Mouse (Mus musculus) CH12.LX (cell line): ENCODE measurements around the gene Tmem259. TPM values are rescaled to one million over a fixed set of nuclear protein-coding genes. Genes with fewer than 3 reads are reported as not detected.
A peak's percentile ranks its signal among the peaks of the same experiment; 100 is the strongest.

ENCODE experiments used
- DNase-seq: peaks from one replicate; pipeline ENCODE4 v3.0.0-alpha.2; 2013; ENCODE audit errors: extremely low read depth
- H3K27ac ChIP-seq: 2 replicates; pipeline ENCODE4 v1.5.1; 2012; ENCODE audit warnings: low read depth, mild to moderate bottlenecking, control low read depth, moderate library complexity; ENCODE audit not compliant: insufficient read depth
- H3K27me3 ChIP-seq: replicated peaks from 2 replicates; pipeline ENCODE3; 2012; ENCODE audit warnings: inconsistent platforms
- H3K36me3 ChIP-seq, 2 experiments: replicated peaks in 1 of 2; 2 replicates each; pipeline versions ENCODE3 to v1.6.1; 2012; ENCODE audit warnings: inconsistent platforms in 1 of 2, low read length in 1 of 2, mild to moderate bottlenecking in 1 of 2, mixed read lengths in 1 of 2, moderate library complexity in 1 of 2; ENCODE audit not compliant: control insufficient read depth in 1 of 2, insufficient read depth in 1 of 2
- H3K4me1 ChIP-seq, 2 experiments: 2 replicates each; pipeline ENCODE4 v1.6.1; 2012; ENCODE audit warnings: inconsistent platforms in 1 of 2, moderate library complexity in 1 of 2; ENCODE audit not compliant: insufficient read depth in 2 of 2, control insufficient read depth in 1 of 2
- H3K4me2 ChIP-seq: 2 replicates; pipeline ENCODE4 v1.6.1; 2012; ENCODE audit warnings: low read depth, mild to moderate bottlenecking, control low read depth; ENCODE audit not compliant: poor library complexity, insufficient read depth, severe bottlenecking
- H3K4me3 ChIP-seq, 3 experiments: fragments of 150-350 bp in 1 of 3; sonication (generic) in 1 of 3; replicated peaks in 1 of 3; 2 replicates each; pipeline versions ENCODE3 to v1.5.1; 2011 to 2012; ENCODE audit warnings: low read depth in 2 of 3, low read length in 2 of 3, mild to moderate bottlenecking in 2 of 3, moderate library complexity in 2 of 3, control low read depth in 1 of 3, improper control_type of control experiment in 1 of 3, inconsistent platforms in 1 of 3, mixed read lengths in 1 of 3; ENCODE audit not compliant: poor library complexity in 1 of 3
- H3K79me2 ChIP-seq: replicated peaks from 2 replicates; pipeline ENCODE4 v1.6.1; 2012; ENCODE audit warnings: mild to moderate bottlenecking, moderate library complexity; ENCODE audit not compliant: control insufficient read depth, poor library complexity, insufficient read depth, severe bottlenecking; ENCODE audit errors: extremely low read depth
- H3K9ac ChIP-seq: 2 replicates; pipeline ENCODE4 v1.6.1; 2012; ENCODE audit warnings: low read depth, mild to moderate bottlenecking, control low read depth, moderate library complexity; ENCODE audit not compliant: insufficient read depth
- H3K9me3 ChIP-seq: replicated peaks from 2 replicates; pipeline ENCODE3; 2012; ENCODE audit warnings: low read length, inconsistent platforms, mixed read lengths
- BHLHE40 ChIP-seq: IDR thresholded peaks from 2 replicates; pipeline ENCODE4 v1.6.1; 2011; ENCODE audit warnings: mild to moderate bottlenecking, low read depth, low read length, improper control_type of control experiment
- CHD1 ChIP-seq: IDR thresholded peaks from 2 replicates; pipeline ENCODE4 v1.6.1; 2012; ENCODE audit warnings: low read depth, low read length, improper control_type of control experiment, inconsistent platforms
- CHD2 ChIP-seq: IDR thresholded peaks from 2 replicates; pipeline ENCODE4 v1.6.1; 2011; ENCODE audit warnings: low read length, improper control_type of control experiment
- CTCF ChIP-seq, 2 experiments: IDR thresholded peaks in 1 of 2; conservative IDR thresholded peaks in 1 of 2; 2 replicates each; pipeline ENCODE4 v1.5.1; 2011 to 2012; ENCODE audit warnings: low read depth in 2 of 2, low read length in 2 of 2, improper control_type of control experiment in 1 of 2, inconsistent platforms in 1 of 2, mild to moderate bottlenecking in 1 of 2, moderate library complexity in 1 of 2
- E2F4 ChIP-seq: IDR thresholded peaks from 2 replicates; pipeline ENCODE4 v1.6.1; 2011; ENCODE audit warnings: low read depth, low read length, improper control_type of control experiment; ENCODE audit not compliant: insufficient replicate concordance
- ELF1 ChIP-seq: IDR thresholded peaks from 2 replicates; pipeline ENCODE4 v1.6.1; 2014; ENCODE audit warnings: low read depth, mild to moderate bottlenecking, inconsistent platforms, low read length, improper control_type of control experiment
- EP300 ChIP-seq: IDR thresholded peaks from 2 replicates; pipeline ENCODE4 v1.6.1; 2011; ENCODE audit warnings: low read length, improper control_type of control experiment
- ETS1 ChIP-seq: conservative IDR thresholded peaks from 2 replicates; pipeline ENCODE4 v1.6.1; 2012; ENCODE audit warnings: low read depth, mild to moderate bottlenecking, inconsistent platforms, low read length, improper control_type of control experiment, moderate library complexity
- GABPA ChIP-seq: IDR thresholded peaks from 2 replicates; pipeline ENCODE4 v1.6.1; 2012; ENCODE audit warnings: low read depth, low read length, improper control_type of control experiment, inconsistent platforms; ENCODE audit not compliant: insufficient replicate concordance
- HCFC1 ChIP-seq: IDR thresholded peaks from 2 replicates; pipeline ENCODE4 v1.6.1; 2012; ENCODE audit warnings: low read depth, mild to moderate bottlenecking, inconsistent platforms, low read length, improper control_type of control experiment
- IRF4 ChIP-seq: IDR thresholded peaks from 2 replicates; pipeline ENCODE4 v1.6.1; 2014; ENCODE audit warnings: low read depth, mild to moderate bottlenecking, inconsistent platforms, low read length, improper control_type of control experiment
- JUN ChIP-seq: IDR thresholded peaks from 2 replicates; pipeline ENCODE4 v1.6.1; 2011; ENCODE audit warnings: low read depth, mild to moderate bottlenecking, low read length, improper control_type of control experiment, moderate library complexity; ENCODE audit not compliant: insufficient read depth
- JUND ChIP-seq: conservative IDR thresholded peaks from 2 replicates; pipeline ENCODE4 v1.6.1; 2011; ENCODE audit warnings: low read depth, low read length, improper control_type of control experiment
- KAT2A ChIP-seq: IDR thresholded peaks from 2 replicates; pipeline ENCODE4 v1.6.1; 2012; ENCODE audit warnings: low read length, improper control_type of control experiment, inconsistent platforms; ENCODE audit not compliant: insufficient replicate concordance
- MAFK ChIP-seq: IDR thresholded peaks from 2 replicates; pipeline ENCODE4 v1.6.1; 2011; ENCODE audit warnings: low read length, improper control_type of control experiment; ENCODE audit not compliant: insufficient replicate concordance
- MAX ChIP-seq: IDR thresholded peaks from 2 replicates; pipeline ENCODE4 v1.6.1; 2011; ENCODE audit warnings: low read length, improper control_type of control experiment
- MAZ ChIP-seq: IDR thresholded peaks from 2 replicates; pipeline ENCODE4 v1.6.1; 2012; ENCODE audit warnings: low read depth, mild to moderate bottlenecking, inconsistent platforms, low read length, improper control_type of control experiment, moderate library complexity
- MEF2A ChIP-seq: IDR thresholded peaks from 2 replicates; pipeline ENCODE4 v1.6.1; 2014; ENCODE audit warnings: low read depth, mild to moderate bottlenecking, inconsistent platforms, low read length, improper control_type of control experiment, borderline replicate concordance
- MXI1 ChIP-seq: IDR thresholded peaks from 2 replicates; pipeline ENCODE4 v1.6.1; 2011; ENCODE audit warnings: mild to moderate bottlenecking, low read depth, low read length, improper control_type of control experiment
- MYC ChIP-seq: IDR thresholded peaks from 2 replicates; pipeline ENCODE4 v1.6.1; 2011; ENCODE audit warnings: low read depth, mild to moderate bottlenecking, improper control_type of control experiment, low read length
- NELFE ChIP-seq: IDR thresholded peaks from 2 replicates; pipeline ENCODE4 v1.6.1; 2011; ENCODE audit warnings: low read depth, low read length, improper control_type of control experiment
- NRF1 ChIP-seq: IDR thresholded peaks from 2 replicates; pipeline ENCODE4 v1.6.1; 2014; ENCODE audit warnings: low read depth, mild to moderate bottlenecking, inconsistent platforms, low read length, improper control_type of control experiment, moderate library complexity
- PAX5 ChIP-seq: IDR thresholded peaks from 2 replicates; pipeline ENCODE4 v1.6.1; 2012; ENCODE audit warnings: low read length, inconsistent platforms, mixed read lengths
- POLR2A ChIP-seq: IDR thresholded peaks from 2 replicates; pipeline ENCODE4 v1.6.1; 2011; ENCODE audit warnings: low read depth, mild to moderate bottlenecking, improper control_type of control experiment, low read length
- POLR2AphosphoS2 ChIP-seq: IDR thresholded peaks from 2 replicates; pipeline ENCODE4 v1.6.1; 2011; ENCODE audit warnings: low read depth, low read length, improper control_type of control experiment
- RAD21 ChIP-seq: IDR thresholded peaks from 2 replicates; pipeline ENCODE4 v1.6.1; 2011; ENCODE audit warnings: low read depth, mild to moderate bottlenecking, low read length, improper control_type of control experiment, moderate library complexity
- RCOR1 ChIP-seq: conservative IDR thresholded peaks from 2 replicates; pipeline ENCODE4 v1.6.1; 2012; ENCODE audit warnings: low read depth, mild to moderate bottlenecking, inconsistent platforms, low read length, improper control_type of control experiment
- SIN3A ChIP-seq: IDR thresholded peaks from 2 replicates; pipeline ENCODE4 v1.6.1; 2012; ENCODE audit warnings: low read length, improper control_type of control experiment, inconsistent platforms
- SMC3 ChIP-seq: IDR thresholded peaks from 2 replicates; pipeline ENCODE4 v1.6.1; 2011; ENCODE audit warnings: low read depth, low read length, improper control_type of control experiment
- TCF12 ChIP-seq: IDR thresholded peaks from 2 replicates; pipeline ENCODE4 v1.6.1; 2014; ENCODE audit warnings: low read depth, mild to moderate bottlenecking, inconsistent platforms, low read length, improper control_type of control experiment
- UBTF ChIP-seq: IDR thresholded peaks from 2 replicates; pipeline ENCODE4 v1.6.1; 2012; ENCODE audit warnings: low read depth, mild to moderate bottlenecking, inconsistent platforms, low read length, improper control_type of control experiment, moderate library complexity
- USF1 ChIP-seq: IDR thresholded peaks from 2 replicates; pipeline ENCODE4 v1.6.1; 2014; ENCODE audit warnings: low read depth, mild to moderate bottlenecking, inconsistent platforms, low read length, improper control_type of control experiment
- USF2 ChIP-seq: conservative IDR thresholded peaks from 2 replicates; pipeline ENCODE4 v1.6.1; 2011; ENCODE audit warnings: low read depth, low read length, improper control_type of control experiment
- ZC3H11A ChIP-seq: IDR thresholded peaks from 2 replicates; pipeline ENCODE4 v1.6.1; 2012; ENCODE audit warnings: low read depth, mild to moderate bottlenecking, inconsistent platforms, low read length, improper control_type of control experiment
- ZKSCAN1 ChIP-seq: IDR thresholded peaks from 2 replicates; pipeline ENCODE4 v1.6.1; 2012; ENCODE audit warnings: low read depth, inconsistent platforms, low read length, improper control_type of control experiment, borderline replicate concordance
- ZMIZ1 ChIP-seq: IDR thresholded peaks from 2 replicates; pipeline ENCODE4 v1.6.1; 2012; ENCODE audit warnings: low read depth, mild to moderate bottlenecking, inconsistent platforms, low read length, improper control_type of control experiment
- ZNF384 ChIP-seq: IDR thresholded peaks from 2 replicates; pipeline ENCODE4 v1.6.1; 2012; ENCODE audit warnings: low read depth, low read length, improper control_type of control experiment, inconsistent platforms
- dilution Hi-C: fragments of 300-500 bp; cut with MboI; formaldehyde crosslinking; loops from 2 replicates; pipeline ENCODE4 v1.14.3; 2020; ENCODE audit warnings: low sequenced_read_pairs; ENCODE audit not compliant: extremely low pct_unique_long_range_greater_than_20kb, extremely low pct_ligation_motif_present
- in situ Hi-C: fragments of 300-500 bp; cut with MboI; formaldehyde crosslinking; loops from 3 replicates; pipeline ENCODE4 v1.14.3; 2019; ENCODE audit warnings: low sequenced_read_pairs, low pct_ligation_motif_present, low pct_unique_long_range_greater_than_20kb, mixed read lengths
- polyA plus RNA-seq: library from polyadenylated mRNA; unstranded; fragments of >175 nt; gene quantifications from 2 replicates; pipeline ENCODE4 v1.2.1, GENCODE M21; 2012; ENCODE audit warnings: low read depth; ENCODE audit not compliant: insufficient read length
- total RNA-seq, 2 experiments: library from RNA; depleted of rRNA; stranded (reverse); fragments of 300-350 nt in 1 of 2; fragments of >200 nt in 1 of 2; gene quantifications; 2 replicates each; pipeline ENCODE4 v1.2.3; 2012 to 2014

The Tmem259 gene
- total and polyA plus RNA-seq, 3 experiments, result 50.1 to 84.2 (median 71.7) TPM

DNA sequence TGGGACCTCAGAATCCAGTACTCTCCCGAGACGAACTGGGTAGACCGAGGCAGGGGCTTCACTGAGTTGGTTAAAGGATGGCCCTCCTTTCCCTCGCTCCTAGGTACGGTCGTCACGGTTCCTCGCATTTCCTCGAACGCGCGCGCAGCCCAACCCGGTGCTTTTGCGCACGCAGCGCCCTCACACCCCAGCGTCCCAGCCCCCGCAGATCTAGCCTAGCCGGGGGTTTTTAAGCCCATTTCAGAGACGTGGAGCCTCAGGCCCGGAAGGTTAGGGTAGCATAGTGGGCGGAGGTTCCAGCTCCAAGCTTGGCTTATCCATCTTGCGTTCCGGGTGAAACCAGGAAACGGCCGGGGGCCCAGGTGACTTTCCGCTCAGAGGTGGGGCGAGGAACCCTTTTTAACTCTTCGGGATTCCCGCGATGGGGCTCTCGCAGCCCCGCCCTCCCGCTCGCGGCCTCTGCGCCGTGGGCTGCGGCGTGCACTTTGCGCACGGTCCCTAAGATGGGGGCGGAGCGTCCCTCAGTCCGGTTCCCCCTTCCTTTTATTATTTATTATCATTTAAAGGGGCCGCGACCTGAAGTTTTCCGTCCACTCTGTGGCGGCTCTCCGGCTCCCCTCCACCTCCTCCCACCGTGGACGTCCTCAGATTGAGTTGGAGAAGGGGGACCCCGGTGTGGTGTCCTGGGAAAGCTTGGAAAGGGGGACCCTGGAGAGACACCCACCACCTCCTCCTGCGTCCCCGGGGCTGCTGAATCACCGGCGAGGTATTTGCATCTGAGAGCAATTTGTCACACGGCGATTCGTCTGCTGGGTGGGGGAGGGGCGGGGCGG lies 57.4 kb downstream of the Tmem259 start, which contains the start of gene Arid3a:
TSS of gene Arid3a (plus strand) at position 553 of the 833 bp plus-strand sequence.
- Histone ChIP-seq H3K4me1 (peaks cover 6 to 53% of the 10 kb centered on the region in 2 experiments), H3K36me3 (peaks cover 11 to 20% of the 10 kb centered on the region in 2 experiments), H3K9ac (peak within 1 kb of the TSS; percentile 98), H3K27me3 (no peaks in the 10 kb centered on the region), H3K9me3 (peaks cover under 1% of the 10 kb centered on the region), H3K27ac (peak within 1 kb of the TSS; percentile 81), H3K79me2 (peaks cover 48% of the 10 kb centered on the region), H3K4me2 (peak within 1 kb of the TSS; percentile 92), H3K4me3 (peak within 1 kb of the TSS; percentile 72 to 96 (median 91))
- in situ Hi-C loops, result loop anchor here (5.0 kb wide), 2 partner anchors 34 to 36 kb away; partner anchors contain the start of genes Cfd and Wdr18
- peak; percentile 94 for DNase-seq
- dilution Hi-C loops, result no loop called here
- TF ChIP-seq UBTF (no peak), SIN3A (peak; percentile 96), EP300 (peak; percentile 46; the same call in 1 of the 2 replicates), ETS1 (peak; percentile 83), JUND (no peak), E2F4 (peak; percentile 86; the same call in 1 of the 2 replicates), POLR2A (peak; percentile 69), CHD1 (0 out of 2 replicates have a peak, but pooled peaks have one; percentile 3), POLR2AphosphoS2 (peak; percentile 69; the same call in 1 of the 2 replicates), BHLHE40 (peak; percentile 67), KAT2A (0 out of 2 replicates have a peak, but pooled peaks have one; percentile 43), GABPA (no peak), CHD2 (peak; percentile 86), ZKSCAN1 (no peak), RCOR1 (no peak), HCFC1 (peak; percentile 74), ELF1 (peak; percentile 90), USF2 (no peak), MXI1 (peak; percentile 80), CTCF (conservative IDR thresholded peaks at IDR 0.05 in 1 of 2, IDR thresholded peaks at IDR 0.05 in 1 of 2; ENCODE audit: low read depth in 2 of 2, low read length in 2 of 2) (no peak), ZC3H11A (no peak), RAD21 (no peak; the same call in 1 of the 2 replicates), MYC (peak; percentile 79), PAX5 (0 out of 2 replicates have a peak, but pooled peaks have one; percentile 38), ZMIZ1 (peak; percentile 46; the same call in 1 of the 2 replicates), USF1 (peak; percentile 37; the same call in 1 of the 2 replicates), MAZ (peak; percentile 99), NELFE (peak; percentile 59; the same call in 1 of the 2 replicates), JUN (no peak), NRF1 (peak; percentile 81), SMC3 (peak; percentile 26), TCF12 (peak; percentile 94), MAFK (no peak), MAX (peak; percentile 66), IRF4 (peak; percentile 71), MEF2A (peak; percentile 94), ZNF384 (no peak)
